Mouse (Mus musculus): ENCODE results near the gene Erich2.

The Erich2 gene

GRCm38 (mm10) chr2:70508496-70508895 is at the start of gene Erich2:
TSS of gene Erich2 (plus strand) at chr2:70508819.
- DNase-seq = no peak

- no peak for DNase-seq
Observed at GRCm38 (mm10) chr2:70463606-70464005, 45.0 kb upstream of the Erich2 start.

GRCm38 (mm10) chr2:70471136-70471535 is 37.5 kb upstream of the Erich2 start:
- DNase-seq = no peak

- DNase-seq = peak; percentile 76 to 83
Observed at GRCm38 (mm10) chr2:70471861-70472620, 36.6 kb upstream of the Erich2 start.

GRCm38 (mm10) chr2:70497715-70498318 is 10.8 kb upstream of the Erich2 start:
- no peak for DNase-seq

- DNase-seq = no peak
Observed at GRCm38 (mm10) chr2:70503436-70503835, 5.2 kb upstream of the Erich2 start.

- DNase-seq = no peak
Observed at GRCm38 (mm10) chr2:70505229-70505628, 3.4 kb upstream of the Erich2 start.

- DNase-seq = no peak
Observed at GRCm38 (mm10) chr2:70505896-70506295, 2.7 kb upstream of the Erich2 start.

GRCm38 (mm10) chr2:70506372-70506771 is 2.2 kb upstream of the Erich2 start:
- DNase-seq = no peak

- peak; percentile 93 to 95 for DNase-seq
Observed at GRCm38 (mm10) chr2:70509021-70509632, 508 bp downstream of the Erich2 start.

- DNase-seq = peak; percentile 78
Observed at GRCm38 (mm10) chr2:70538283-70538682, 29.7 kb downstream of the Erich2 start.

- DNase-seq = no peak
Observed at GRCm38 (mm10) chr2:70550671-70551070, 42.1 kb downstream of the Erich2 start.

GRCm38 (mm10) chr2:70551446-70551845 is 42.8 kb downstream of the Erich2 start:
- no peak for DNase-seq

GRCm38 (mm10) chr2:70552067-70552598 is 43.5 kb downstream of the Erich2 start:
- DNase-seq = no peak

GRCm38 (mm10) chr2:70552772-70553171 is 44.2 kb downstream of the Erich2 start, which contains the start of gene Gad1:
TSS of gene Gad1 (plus strand) at chr2:70553072.
- DNase-seq = no peak

- DNase-seq = no peak
Observed at GRCm38 (mm10) chr2:70553826-70554225, 45.2 kb downstream of the Erich2 start.

GRCm38 (mm10) chr2:70558112-70558842 is 49.7 kb downstream of the Erich2 start:
- DNase-seq = peak; percentile 85 to 89

- no peak for DNase-seq
Observed at GRCm38 (mm10) chr2:70558843-70559451, 50.3 kb downstream of the Erich2 start.

GRCm38 (mm10) chr2:70559520-70559919 is 50.9 kb downstream of the Erich2 start:
- DNase-seq = peak; percentile 91

GRCm38 (mm10) chr2:70561077-70561795 is 52.6 kb downstream of the Erich2 start:
- peak; percentile 68 to 74 for DNase-seq

GRCm38 (mm10) chr2:70562011-70562491 is 53.4 kb downstream of the Erich2 start:
- DNase-seq = peak; percentile 42 to 55

- DNase-seq = no peak
Observed at GRCm38 (mm10) chr2:70562611-70562980, 54.0 kb downstream of the Erich2 start.
